Comparison of ENCODE assay signal across 8 mouse cellular contexts in genomic region chr5:142367085-142368081, GRCm38 (mm10). TPM values are rescaled to one million over a fixed set of nuclear protein-coding genes. Genes with fewer than 3 reads are reported as not detected.
DNase-seq lines count a peak whose midpoint lies in the region; ATAC-seq lines count a peak whose summit lies in the region.

No protein-coding gene starts in this region.

- H3K4me2 ChIP-seq in heart, embryonic 13.5 days = peak overlapping the region; percentile 80
- H3K4me2 ChIP-seq in liver, embryonic 12.5 days = peak overlapping the region; percentile 87
- peak overlapping the region; percentile 77 for H3K4me2 ChIP-seq in stomach, embryonic 15.5 days

- H3K4me3 ChIP-seq in brown adipose tissue, adult 24 weeks (ENCODE audit: insufficient read depth, low read depth, low read length) = peak overlapping the region; percentile 83
- H3K4me3 ChIP-seq in heart, embryonic 13.5 days = peak overlapping the region; percentile 75
- H3K4me3 ChIP-seq in liver, embryonic 12.5 days = peak overlapping the region; percentile 74
- H3K4me3 ChIP-seq in stomach, embryonic 15.5 days (replicated peaks) = peak overlapping the region; percentile 70

- H3K27me3 ChIP-seq in heart, embryonic 13.5 days (replicated peaks) = no peaks in the 10 kb centered on the region
- H3K27me3 ChIP-seq in liver, embryonic 12.5 days (replicated peaks) = no peaks in the 10 kb centered on the region
- H3K27me3 ChIP-seq in stomach, embryonic 15.5 days (replicated peaks) = no peaks in the 10 kb centered on the region

- peak overlapping the region; percentile 88 for H3K27ac ChIP-seq in brown adipose tissue, adult 24 weeks (replicated peaks; ENCODE audit: low read depth, low read length)
- H3K27ac ChIP-seq in heart, embryonic 13.5 days (replicated peaks) = peak overlapping the region; percentile 77
- H3K27ac ChIP-seq in liver, embryonic 12.5 days = peak overlapping the region; percentile 72
- peak overlapping the region; percentile 84 for H3K27ac ChIP-seq in stomach, embryonic 15.5 days

- 0 out of 2 replicates have a peak, but pooled peaks cover 3% of the 10 kb centered on the region for H3K4me1 ChIP-seq in brown adipose tissue, adult 24 weeks (ENCODE audit: control insufficient read depth, insufficient read depth, insufficient read length, low read length)
- H3K4me1 ChIP-seq in heart, embryonic 13.5 days = peaks cover 25% of the 10 kb centered on the region
- H3K4me1 ChIP-seq in liver, embryonic 12.5 days = peaks cover 34% of the 10 kb centered on the region
- peaks cover 19% of the 10 kb centered on the region for H3K4me1 ChIP-seq in stomach, embryonic 15.5 days

- WGBS in heart, embryonic 13.5 days = 1% methylated on average over 83 of the region's 83 CpGs
- under 1% methylated on average over 81 of the region's 83 CpGs for WGBS in liver, embryonic 12.5 days (ENCODE audit: insufficient replicate concordance)
- under 1% methylated on average over 81 of the region's 83 CpGs for WGBS in stomach, embryonic 15.5 days

- H3K36me3 ChIP-seq in heart, embryonic 13.5 days = 0 out of 2 replicates have a peak, but pooled peaks cover 3% of the 10 kb centered on the region
- 0 out of 2 replicates have a peak, but pooled peaks cover 6% of the 10 kb centered on the region for H3K36me3 ChIP-seq in liver, embryonic 12.5 days
- H3K36me3 ChIP-seq in stomach, embryonic 15.5 days = no peaks in the 10 kb centered on the region

- H3K9me3 ChIP-seq in heart, embryonic 13.5 days = no peaks in the 10 kb centered on the region
- no peaks in the 10 kb centered on the region for H3K9me3 ChIP-seq in liver, embryonic 12.5 days (replicated peaks)
- no peaks in the 10 kb centered on the region for H3K9me3 ChIP-seq in stomach, embryonic 15.5 days

- peak; percentile 97 for DNase-seq in CD4-positive, CD25-positive, alpha-beta regulatory T cell, adult 2 months (ENCODE audit: low read depth, low spot score)
- DNase-seq in fat pad, adult 2 months (ENCODE audit: extremely low read depth, low read depth, low spot score) = peak; percentile 36
- peak; percentile 99 for DNase-seq in kidney, postnatal 10 days
- DNase-seq in natural killer cell, adult 2 months (ENCODE audit: low spot score in 2 of 2) = peak; percentile 98 to 99

- ATAC-seq in heart, embryonic 13.5 days (ENCODE audit: extremely low read depth, insufficient number of reproducible peaks, low FRiP score, low TSS enrichment) = peak; percentile 86
- ATAC-seq in liver, embryonic 12.5 days = peak; percentile 94
- peak; percentile 91 for ATAC-seq in stomach, embryonic 15.5 days (ENCODE audit: insufficient read depth, low FRiP score, low read depth)

- H3K9ac ChIP-seq in heart, embryonic 13.5 days = peak overlapping the region; percentile 91
- H3K9ac ChIP-seq in liver, embryonic 12.5 days = peak overlapping the region; percentile 81
- peak overlapping the region; percentile 60; the same call in 1 of the 2 replicates for H3K9ac ChIP-seq in stomach, embryonic 15.5 days

RNA-seq across cellular contexts. Expression of gene Foxk1, which starts 33.9 kb away (rescaled TPM):
- polyA plus RNA-seq in brown adipose tissue, adult 24 weeks (2012; ENCODE audit: insufficient read depth, insufficient read length, missing spikeins) = 7.1 and 8.0 TPM in 2 replicates
- 3.4 and 4.3 TPM in 2 replicates for polyA plus RNA-seq in heart, embryonic 13.5 days (2015; fragmentation: Nextera tagmentation; extraction: Ambion mirVana)
- 3.1 and 4.1 TPM in 2 replicates for polyA plus RNA-seq in liver, embryonic 12.5 days (2016; fragmentation: Nextera tagmentation; extraction: Ambion mirVana)
- polyA plus RNA-seq in stomach, embryonic 15.5 days (2015; fragmentation: Nextera tagmentation; extraction: Ambion mirVana) = 5.6 and 5.7 TPM in 2 replicates

Comparison
In these comparisons a context has a peak if more than half of its experiments do, and no peak if none do; other contexts are left out.
1. Peak in every context shown above with its lines: DNase-seq, ATAC-seq, H3K4me3 ChIP-seq and H3K27ac ChIP-seq.
2. DNase-seq: peak in every context shown above with its lines; median percentile 99 in kidney, postnatal 10 days; 98 in natural killer cell, adult 2 months; 97 in CD4-positive, CD25-positive, alpha-beta regulatory T cell, adult 2 months; 36 in fat pad, adult 2 months.